Mouse (Mus musculus): ENCODE results near the gene Methig1. TPM values are rescaled to one million over a fixed set of nuclear protein-coding genes. Genes with fewer than 3 reads are reported as not detected.
"Not testable (repeated sequence)": the region's sequence is repeated elsewhere in the genome, so short reads cannot be mapped to it uniquely, and the experiment has no call there.

Methig1 gene
- polyA plus RNA-seq, 1 experiment from 2014 or later, result not detected

DNA sequence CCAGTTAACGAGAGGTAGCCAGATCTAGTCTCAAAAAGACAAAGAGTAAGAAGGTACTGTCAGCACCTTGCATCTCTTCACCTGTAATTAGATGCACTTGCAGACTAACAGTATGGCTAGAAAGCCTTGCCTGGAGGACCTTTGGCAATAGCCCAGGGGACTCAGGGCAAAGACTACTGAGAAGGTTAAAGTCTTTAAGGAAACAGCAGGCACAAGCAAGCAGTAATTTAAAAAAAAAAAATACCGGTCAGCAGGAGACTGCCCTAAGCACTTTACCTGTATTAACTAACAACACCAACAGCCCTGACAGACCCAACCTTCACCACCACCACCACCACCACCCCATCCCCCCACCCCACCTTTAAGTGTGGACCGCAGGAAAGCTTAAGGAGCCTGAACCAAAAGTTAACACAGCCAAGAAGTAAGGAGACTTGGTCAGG, 68.8 kb downstream of the Methig1 start, which contains the start of gene Gm5475:
Gm5475 (plus strand) TSS at position 390 of the 440 bp plus-strand sequence.
- WGBS, result 29% methylated on average over 3 of the region's 3 CpGs
- Histone ChIP-seq H3K27me3 (peaks cover 30% of the 10 kb centered on the region), H3K27ac (peak within 1 kb of the TSS; percentile 41), H3K9ac (replicated peaks) (peak within 1 kb of the TSS; percentile 94), H3K4me2 (replicated peaks) (peak within 1 kb of the TSS; percentile 68), H3K4me3 (replicated peaks) (peak within 1 kb of the TSS; percentile 96), H3K4me1 (replicated peaks) (peaks cover 48% of the 10 kb centered on the region)
- not testable (repeated sequence) for H3K36me3 ChIP-seq, ATAC-seq, H3K9me3 ChIP-seq

DNA sequence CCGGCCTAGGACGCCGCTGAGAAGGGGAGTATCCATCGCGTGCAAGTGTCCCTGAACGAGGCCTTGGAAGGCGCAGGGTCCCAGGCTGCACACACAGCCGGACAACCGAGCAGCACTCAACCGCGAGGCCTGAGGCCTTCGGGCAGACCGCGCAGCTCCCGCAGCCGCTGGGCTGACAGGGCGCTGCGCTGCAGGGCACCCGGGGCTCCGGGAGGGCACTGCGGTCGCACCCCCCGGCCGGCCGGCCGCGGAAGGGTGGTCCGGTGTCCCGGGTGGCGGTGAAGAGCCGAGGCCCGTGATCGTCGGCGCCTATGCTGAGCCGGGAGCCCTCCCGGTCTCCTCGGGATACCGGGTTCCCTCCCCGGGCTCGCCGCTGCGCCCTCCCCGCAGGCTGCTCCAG, 69.5 kb downstream of the Methig1 start:
- no peaks in the 10 kb centered on the region for H3K9me3 ChIP-seq
- under 1% methylated on average over 38 of the region's 44 CpGs for WGBS
- peaks cover 30% of the 10 kb centered on the region for H3K27me3 ChIP-seq
- peak overlapping the region; percentile 94 for H3K9ac ChIP-seq (replicated peaks)
- peak overlapping the region; percentile 68 for H3K4me2 ChIP-seq (replicated peaks)
- peak overlapping the region; percentile 39; the same call in 1 of the 2 replicates for H3K27ac ChIP-seq
- no peaks in the 10 kb centered on the region for H3K36me3 ChIP-seq
- peak; percentile 78 for ATAC-seq
- peaks cover 48% of the 10 kb centered on the region for H3K4me1 ChIP-seq (replicated peaks)
- H3K4me3 ChIP-seq (replicated peaks), result peak overlapping the region; percentile 96

DNA sequence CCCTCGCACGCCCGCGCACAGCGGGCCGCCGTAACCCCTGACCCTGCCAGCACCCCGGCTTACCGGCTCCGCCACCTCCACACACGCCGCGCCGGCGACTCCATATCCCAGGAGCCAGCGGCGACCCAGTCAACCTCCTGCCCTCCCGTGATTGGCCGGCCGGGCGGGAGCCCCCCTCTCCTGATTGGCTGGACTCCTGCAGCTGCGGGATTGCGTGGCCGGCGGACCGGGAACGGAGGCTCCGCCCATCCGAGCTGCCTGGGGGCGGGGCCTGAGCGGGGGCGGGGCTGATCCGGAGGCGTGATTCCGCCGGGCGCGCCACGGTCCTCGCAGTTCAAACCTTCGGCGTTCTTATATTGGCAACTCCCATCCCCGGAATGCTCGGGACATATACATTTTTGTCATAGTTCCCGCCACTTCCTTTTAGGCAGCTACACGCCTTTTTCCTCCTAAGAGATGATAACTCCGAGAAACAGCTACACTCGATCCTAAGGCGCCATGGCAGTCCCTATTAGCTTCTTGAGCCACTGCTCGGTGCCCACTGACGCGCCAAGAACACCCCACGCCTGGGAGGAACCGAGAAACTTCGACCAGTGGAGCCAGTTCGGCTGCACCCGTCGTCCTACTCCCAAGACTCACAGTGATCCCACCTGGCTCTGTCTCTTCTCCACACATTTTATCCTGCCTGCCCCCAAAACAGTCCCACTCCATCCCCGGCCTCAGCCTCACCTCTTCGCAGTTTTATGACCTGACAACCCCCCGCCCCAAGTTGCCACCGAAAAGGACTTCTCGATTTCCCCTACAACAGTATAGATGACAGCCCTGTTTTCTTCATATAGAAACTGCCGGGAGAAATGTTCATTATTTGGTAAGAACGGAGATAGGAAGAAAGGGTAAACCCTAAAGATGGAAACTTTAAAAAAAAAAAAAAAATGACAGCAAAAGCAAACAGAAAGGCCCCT, 70.2 kb downstream of the Methig1 start:
- peak overlapping the region; percentile 94 for H3K9ac ChIP-seq (replicated peaks)
- peaks cover 30% of the 10 kb centered on the region for H3K27me3 ChIP-seq
- H3K36me3 ChIP-seq, result no peaks in the 10 kb centered on the region
- peak overlapping the region; percentile 96 for H3K4me3 ChIP-seq (replicated peaks)
- peak overlapping the region; percentile 68 for H3K4me2 ChIP-seq (replicated peaks)
- peaks cover 48% of the 10 kb centered on the region for H3K4me1 ChIP-seq (replicated peaks)
- WGBS, result 1% methylated on average over 60 of the region's 65 CpGs
- ATAC-seq, result peak; percentile 98
- no peaks in the 10 kb centered on the region for H3K9me3 ChIP-seq
- H3K27ac ChIP-seq, result 0 out of 2 replicates have a peak overlapping the region, but pooled peaks have one; percentile 39

DNA sequence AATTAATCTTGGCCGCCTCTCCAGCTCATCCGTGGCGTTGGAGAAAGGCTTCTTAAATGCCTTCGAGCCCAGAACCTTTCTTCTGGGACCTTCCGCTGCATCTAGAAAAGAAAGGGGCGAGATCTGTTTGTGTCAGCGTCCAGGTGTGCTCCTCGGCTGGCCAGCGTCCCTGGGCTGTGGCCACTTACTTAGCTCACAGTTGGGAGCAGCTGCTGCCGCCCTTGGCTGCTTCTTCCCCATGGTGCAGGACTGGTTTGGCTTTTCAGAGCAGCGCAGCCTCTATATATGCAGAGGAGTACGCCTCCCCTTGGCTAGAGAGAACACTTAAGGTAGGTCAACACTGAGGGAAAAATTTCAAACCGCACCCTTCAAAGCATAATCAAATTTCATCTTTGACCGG, 71.0 kb downstream of the Methig1 start:
- Histone ChIP-seq H3K4me3 (replicated peaks) (peak overlapping the region; percentile 96), H3K27me3 (peaks cover 30% of the 10 kb centered on the region), H3K27ac (no peak overlapping the region), H3K36me3 (no peaks in the 10 kb centered on the region), H3K4me1 (replicated peaks) (peaks cover 47% of the 10 kb centered on the region), H3K4me2 (replicated peaks) (peak overlapping the region; percentile 68), H3K9me3 (no peaks in the 10 kb centered on the region), H3K9ac (replicated peaks) (peak overlapping the region; percentile 8; the same call in 1 of the 2 replicates)
- no peak for ATAC-seq
- WGBS, result 4% methylated on average over 14 of the region's 14 CpGs

DNA sequence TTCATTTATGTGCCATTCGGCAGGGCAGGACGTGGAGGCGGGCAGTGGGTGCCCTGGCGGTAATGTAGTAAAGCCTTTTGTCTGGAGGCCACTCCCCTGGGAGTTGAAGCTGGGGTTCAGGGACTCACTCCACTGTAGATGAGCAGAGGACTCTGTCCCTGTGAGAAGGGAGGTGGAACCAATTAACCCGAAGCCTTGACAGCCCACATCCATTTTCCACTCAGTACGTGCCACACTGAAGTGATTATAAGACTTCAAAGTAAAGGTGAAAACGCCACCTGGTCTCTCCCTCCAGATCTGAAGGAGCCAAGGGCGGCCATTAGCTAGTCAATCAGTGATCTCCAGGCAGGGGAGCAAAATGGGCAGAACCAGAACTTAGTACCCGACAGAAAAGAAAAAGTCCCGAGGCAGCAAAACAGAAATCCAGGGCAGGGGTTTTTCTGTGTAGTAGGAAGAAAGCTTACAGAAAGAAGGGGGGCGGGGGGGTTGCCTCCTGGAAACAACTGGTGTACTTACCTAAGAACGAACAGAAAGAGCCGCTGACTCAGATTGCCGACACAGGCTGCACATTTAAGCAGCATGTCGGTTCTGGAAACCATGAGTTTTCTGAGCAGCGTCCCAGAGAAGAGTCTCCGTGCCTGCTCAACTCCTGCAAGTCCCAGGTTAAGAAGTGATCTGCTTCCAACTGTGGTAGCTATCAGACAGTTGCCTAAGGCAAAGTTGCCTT, 71.6 kb downstream of the Methig1 start, which contains the start of gene Slc11a2:
Slc11a2 (minus strand) TSS at position 677 of the 727 bp plus-strand sequence.
- no peak within 1 kb of the TSS for H3K27ac ChIP-seq
- no peak for ATAC-seq
- peak within 1 kb of the TSS; percentile 96 for H3K4me3 ChIP-seq (replicated peaks)
- peak within 1 kb of the TSS; percentile 68 for H3K4me2 ChIP-seq (replicated peaks)
- no peaks in the 10 kb centered on the region for H3K36me3 ChIP-seq
- WGBS, result 33% methylated on average over 17 of the region's 17 CpGs
- H3K27me3 ChIP-seq, result peaks cover 30% of the 10 kb centered on the region
- H3K9ac ChIP-seq (replicated peaks), result peak within 1 kb of the TSS; percentile 8; the same call in 1 of the 2 replicates
- H3K4me1 ChIP-seq (replicated peaks), result peaks cover 40% of the 10 kb centered on the region
- no peaks in the 10 kb centered on the region for H3K9me3 ChIP-seq

DNA sequence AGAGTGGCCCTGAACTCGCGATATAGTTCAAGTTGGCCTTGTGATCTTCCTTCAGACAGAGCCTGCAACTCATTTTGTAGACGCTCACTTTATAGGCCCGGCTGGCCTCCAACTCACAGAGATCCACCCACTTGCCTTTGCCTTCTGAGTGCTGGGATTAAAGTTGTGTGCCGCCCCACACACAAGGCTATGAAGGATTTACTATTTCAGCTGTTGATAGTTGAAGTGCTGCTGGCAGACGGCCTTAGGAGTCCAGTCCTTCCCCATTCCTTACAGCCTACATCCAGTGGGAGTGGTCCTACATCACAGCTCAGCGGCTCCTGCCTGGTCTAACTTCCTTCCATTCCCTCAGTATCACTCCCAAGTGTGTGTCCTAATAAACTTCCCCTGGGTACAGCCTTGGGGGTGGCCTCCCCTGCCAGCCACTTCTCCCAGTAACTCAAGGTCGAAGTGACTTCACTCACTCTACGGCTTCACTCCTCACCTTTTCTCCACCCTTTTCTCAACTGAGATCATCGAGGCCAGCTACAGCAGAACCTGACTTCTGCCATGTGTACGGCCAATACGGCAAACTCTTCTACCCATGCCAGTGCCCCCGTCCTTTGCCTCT, 75.5 kb downstream of the Methig1 start:
- ATAC-seq, result no peak
- 83% methylated on average over 13 of the region's 13 CpGs for WGBS
- Histone ChIP-seq H3K4me2 (replicated peaks) (no peak overlapping the region), H3K27me3 (peaks cover 29% of the 10 kb centered on the region), H3K9me3 (no peaks in the 10 kb centered on the region), H3K4me3 (replicated peaks) (no peak overlapping the region), H3K36me3 (no peaks in the 10 kb centered on the region), H3K9ac (replicated peaks) (no peak overlapping the region), H3K4me1 (replicated peaks) (peaks cover 12% of the 10 kb centered on the region), H3K27ac (no peak overlapping the region)

DNA sequence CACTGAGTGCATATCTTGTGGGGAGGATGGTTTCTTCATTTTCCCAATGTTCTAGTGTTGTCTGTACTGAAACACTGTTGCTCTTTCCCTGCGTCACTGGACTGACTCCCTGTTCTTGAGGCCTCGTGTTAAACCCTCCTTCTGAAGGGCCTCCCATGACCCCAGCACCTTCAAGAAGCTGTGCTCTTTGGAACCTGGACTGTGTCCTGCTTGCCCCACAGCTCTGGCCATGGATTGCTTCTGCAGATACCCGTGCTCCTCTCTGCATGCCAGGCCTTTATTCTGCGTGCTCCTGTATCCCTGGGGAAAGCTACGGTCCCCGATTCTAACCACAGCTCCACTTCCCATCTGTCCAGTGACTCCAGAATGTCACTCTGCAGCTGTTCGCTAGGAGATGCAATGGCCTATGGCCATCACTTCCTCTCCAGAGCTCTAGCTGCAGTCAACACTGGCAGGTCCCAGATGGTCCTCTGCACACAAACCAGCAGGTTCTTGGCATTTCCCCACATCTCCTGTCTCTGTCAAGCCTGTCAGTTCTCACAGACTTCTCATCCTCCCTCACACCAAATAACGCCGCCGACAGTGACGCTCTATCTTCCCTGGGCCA, 77.1 kb downstream of the Methig1 start:
- Histone ChIP-seq H3K27ac (no peak overlapping the region), H3K4me1 (replicated peaks) (no peaks in the 10 kb centered on the region), H3K9ac (replicated peaks) (no peak overlapping the region), H3K4me2 (replicated peaks) (no peak overlapping the region), H3K4me3 (replicated peaks) (no peak overlapping the region), H3K36me3 (no peaks in the 10 kb centered on the region), H3K9me3 (no peaks in the 10 kb centered on the region), H3K27me3 (peaks cover 12% of the 10 kb centered on the region)
- WGBS, result 81% methylated on average over 11 of the region's 11 CpGs
- ATAC-seq, result no peak

DNA sequence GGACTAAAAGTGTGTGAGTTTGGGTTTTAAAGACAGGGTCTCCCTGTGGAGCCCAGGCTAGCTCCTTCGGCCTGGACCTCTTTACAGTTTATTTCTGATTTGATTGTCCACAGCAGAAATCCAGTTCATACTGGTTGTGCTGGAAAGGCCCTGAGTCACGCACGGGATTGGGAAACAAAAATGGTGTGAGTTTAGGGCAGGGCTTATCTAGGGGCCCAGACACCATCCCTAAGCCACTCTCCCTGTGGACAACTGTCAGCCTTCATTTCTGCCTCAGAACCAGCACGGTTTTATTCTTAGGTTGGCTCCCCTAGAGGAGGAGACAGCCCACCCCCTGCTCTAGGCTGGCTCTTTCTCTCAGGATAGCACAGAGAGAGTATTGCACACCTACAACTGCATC, 80.3 kb downstream of the Methig1 start:
- no peak for ATAC-seq

More for the DNA sequence above, 80.3 kb downstream of the Methig1 start:
- Histone ChIP-seq H3K4me3 (replicated peaks) (no peak overlapping the region), H3K27me3 (no peaks in the 10 kb centered on the region), H3K4me2 (replicated peaks) (no peak overlapping the region), H3K9me3 (no peaks in the 10 kb centered on the region), H3K27ac (no peak overlapping the region), H3K9ac (replicated peaks) (no peak overlapping the region), H3K36me3 (no peaks in the 10 kb centered on the region), H3K4me1 (replicated peaks) (no peaks in the 10 kb centered on the region)
- 71% methylated on average over 4 of the region's 4 CpGs for WGBS

Other genes with a start within 250 kb of the Methig1 start
- gene Atf1, start 125.3 kb upstream of the Methig1 start, polyA plus RNA-seq (2015; fragmentation: Nextera tagmentation; extraction: Ambion mirVana), result 19.6 and 19.9 TPM in 2 replicates
- gene Tmprss12, start 72.3 kb upstream of the Methig1 start, polyA plus RNA-seq (2015; fragmentation: Nextera tagmentation; extraction: Ambion mirVana), result not detected in 2 replicates
- 4.5 and 4.6 TPM in 2 replicates for gene Mettl7a1, start 49.0 kb upstream of the Methig1 start, polyA plus RNA-seq (2015; fragmentation: Nextera tagmentation; extraction: Ambion mirVana)
- not detected in 2 replicates for gene Mettl7a3, start 18.2 kb upstream of the Methig1 start, polyA plus RNA-seq (2015; fragmentation: Nextera tagmentation; extraction: Ambion mirVana)
- not detected in 2 replicates for gene Mettl7a2, start 51 bp downstream of the Methig1 start, polyA plus RNA-seq (2015; fragmentation: Nextera tagmentation; extraction: Ambion mirVana)
- gene Higd1c, start 11.4 kb downstream of the Methig1 start, polyA plus RNA-seq (2015; fragmentation: Nextera tagmentation; extraction: Ambion mirVana), result not detected in 2 replicates
- 0.08 and 0.11 TPM in 2 replicates for gene Gm5475, start 69.0 kb downstream of the Methig1 start, polyA plus RNA-seq (2015; fragmentation: Nextera tagmentation; extraction: Ambion mirVana)
- 21.5 TPM in 2 replicates for gene Slc11a2, start 71.9 kb downstream of the Methig1 start, polyA plus RNA-seq (2015; fragmentation: Nextera tagmentation; extraction: Ambion mirVana)
- 55.1 and 55.2 TPM in 2 replicates for gene Letmd1, start 115.9 kb downstream of the Methig1 start, polyA plus RNA-seq (2015; fragmentation: Nextera tagmentation; extraction: Ambion mirVana)
- gene Csrnp2, start 142.3 kb downstream of the Methig1 start, polyA plus RNA-seq (2015; fragmentation: Nextera tagmentation; extraction: Ambion mirVana), result 44.7 and 45.7 TPM in 2 replicates
- gene Tfcp2, start 198.9 kb downstream of the Methig1 start, polyA plus RNA-seq (2015; fragmentation: Nextera tagmentation; extraction: Ambion mirVana), result 48.2 and 48.4 TPM in 2 replicates
- 45.5 and 47.8 TPM in 2 replicates for gene Pou6f1, start 246.8 kb downstream of the Methig1 start, polyA plus RNA-seq (2015; fragmentation: Nextera tagmentation; extraction: Ambion mirVana)

Measured in midbrain, embryonic 13.5 days (tissue).